8 mouse cellular contexts compared by ENCODE assay signal in the genomic region with DNA sequence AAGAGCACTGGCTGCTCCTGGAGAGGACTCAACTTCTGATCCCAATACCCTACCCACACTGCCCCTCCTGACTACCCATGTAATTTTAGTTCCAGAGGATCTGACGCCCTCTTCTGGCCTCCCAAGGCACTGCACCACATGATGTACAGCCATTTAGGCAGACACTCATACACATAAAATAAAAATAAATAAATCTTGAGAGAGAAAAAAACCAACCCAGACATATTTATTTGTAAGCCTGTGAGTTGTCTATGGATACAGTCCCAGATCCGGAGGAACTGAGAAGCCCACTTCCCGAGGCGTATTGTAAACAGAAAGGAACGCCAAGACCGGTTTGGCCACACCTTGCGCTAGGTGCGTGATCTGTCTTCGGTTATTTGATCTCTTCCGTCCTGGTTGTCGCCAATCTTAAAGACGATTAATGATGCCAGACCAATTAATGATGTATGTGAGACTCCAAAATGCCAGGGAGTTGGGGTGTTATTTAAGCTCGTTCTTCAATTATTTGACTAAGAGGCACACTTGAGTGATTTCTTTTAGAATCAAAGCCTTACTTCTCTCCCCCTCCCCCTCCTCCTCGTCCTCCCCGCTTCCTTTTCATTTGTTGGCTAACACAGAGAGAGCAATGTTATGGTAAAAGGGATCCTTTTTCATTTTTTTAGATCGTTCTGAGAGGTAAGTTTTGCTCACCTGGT.
DNase-seq lines count a peak whose midpoint lies in the region; ATAC-seq and TF ChIP-seq lines count a peak whose summit lies in the region.

No protein-coding gene starts in this region.

- H3K36me3 ChIP-seq in embryonic facial prominence, embryonic 10.5 days (replicated peaks) = no peaks in the 10 kb centered on the region
- no peaks in the 10 kb centered on the region for H3K36me3 ChIP-seq in intestine, embryonic 14.5 days (ENCODE audit: control insufficient read depth, insufficient read depth, low read length)
- no peaks in the 10 kb centered on the region for H3K36me3 ChIP-seq in lung, postnatal 0 days (ENCODE audit: insufficient read depth, low read length)
- no peaks in the 10 kb centered on the region for H3K36me3 ChIP-seq in small intestine, adult 2 months (ENCODE audit: control insufficient read depth, insufficient read depth, low read length)

- TF ChIP-seq CTCF in left cerebral cortex, adult 2 months (IDR thresholded peaks at IDR 0.05) = peak; percentile 35
- peak; percentile 74 for TF ChIP-seq CTCF in lung, postnatal 0 days (IDR thresholded peaks at IDR 0.05)
- peak; percentile 59; the same call in 1 of the 2 replicates for TF ChIP-seq CTCF in small intestine, adult 2 months (IDR thresholded peaks at IDR 0.05; ENCODE audit: extremely low read depth, insufficient read length, insufficient replicate concordance, low read depth, low read length)

- no peak for DNase-seq in left cerebral cortex, adult 2 months (ENCODE audit: extremely low spot score in 1 of 2, low spot score in 2 of 2)
- no peak for DNase-seq in left cerebral cortex, adult 18-20 months (ENCODE audit: low spot score in 2 of 2)
- no peak for DNase-seq in embryonic facial prominence, embryonic 10.5 days (ENCODE audit: low spot score)
- peak; percentile 62 for DNase-seq in intestine, embryonic 14.5 days (ENCODE audit: low spot score)
- DNase-seq in lung, postnatal 0 days (ENCODE audit: low spot score) = peak; percentile 77
- no peak for DNase-seq in layer of hippocampus, adult 8-10 months (ENCODE audit: low spot score in 2 of 2)
- DNase-seq in layer of hippocampus, adult 9-11 months = no peak

- 16% methylated on average over 16 of the region's 16 CpGs for WGBS in embryonic facial prominence, embryonic 10.5 days
- 17% methylated on average over 16 of the region's 16 CpGs for WGBS in intestine, embryonic 14.5 days
- WGBS in lung, postnatal 0 days = 9% methylated on average over 16 of the region's 16 CpGs
- WGBS in small intestine, adult 2 months = 9% methylated on average over 16 of the region's 16 CpGs

- no peak overlapping the region for H3K27ac ChIP-seq in left cerebral cortex, adult 2 months
- H3K27ac ChIP-seq in embryonic facial prominence, embryonic 10.5 days (replicated peaks) = peak overlapping the region; percentile 72
- peak overlapping the region; percentile 69 for H3K27ac ChIP-seq in intestine, embryonic 14.5 days (ENCODE audit: low read depth)
- peak overlapping the region; percentile 81 for H3K27ac ChIP-seq in lung, postnatal 0 days (ENCODE audit: low read length)
- peak overlapping the region; percentile 62 for H3K27ac ChIP-seq in small intestine, adult 2 months (ENCODE audit: insufficient read depth, low read depth, low read length)

- no peak overlapping the region; the same call in 1 of the 2 replicates for H3K4me3 ChIP-seq in left cerebral cortex, adult 2 months
- peak overlapping the region; percentile 48 for H3K4me3 ChIP-seq in embryonic facial prominence, embryonic 10.5 days
- peak overlapping the region; percentile 18; the same call in 1 of the 2 replicates for H3K4me3 ChIP-seq in intestine, embryonic 14.5 days (ENCODE audit: low read depth, low read length)
- peak overlapping the region; percentile 35 for H3K4me3 ChIP-seq in lung, postnatal 0 days (ENCODE audit: low read depth, low read length)
- peak overlapping the region; percentile 45 for H3K4me3 ChIP-seq in small intestine, adult 2 months (ENCODE audit: low read depth, low read length)

- intact Hi-C loops in left cerebral cortex, adult 2 months (cut with DNase I) = loop anchor here (5.0 kb wide), 1 partner anchor 134 kb away; no protein-coding TSS in a partner anchor

- peak overlapping the region; percentile 45 for H3K4me2 ChIP-seq in intestine, embryonic 14.5 days (ENCODE audit: low read length)
- H3K4me2 ChIP-seq in lung, postnatal 0 days (replicated peaks; ENCODE audit: low read depth, low read length) = peak overlapping the region; percentile 59

- H3K27me3 ChIP-seq in embryonic facial prominence, embryonic 10.5 days (replicated peaks; ENCODE audit: low read depth, poor library complexity, severe bottlenecking) = no peaks in the 10 kb centered on the region
- H3K27me3 ChIP-seq in intestine, embryonic 14.5 days (replicated peaks; ENCODE audit: control insufficient read depth, insufficient read depth, low read length) = no peaks in the 10 kb centered on the region
- H3K27me3 ChIP-seq in lung, postnatal 0 days (replicated peaks; ENCODE audit: insufficient read depth, low read length) = no peaks in the 10 kb centered on the region
- no peaks in the 10 kb centered on the region for H3K27me3 ChIP-seq in small intestine, adult 2 months (ENCODE audit: control insufficient read depth, insufficient read depth, low read length)

- ATAC-seq in intestine, embryonic 14.5 days (replicated peaks; ENCODE audit: low FRiP score, low TSS enrichment, low read depth) = no peak; the same call in 1 of the 2 replicates
- peak; percentile 59 for ATAC-seq in lung, postnatal 0 days

- H3K9me3 ChIP-seq in embryonic facial prominence, embryonic 10.5 days = no peaks in the 10 kb centered on the region; the same call in 1 of the 2 replicates
- no peaks in the 10 kb centered on the region for H3K9me3 ChIP-seq in intestine, embryonic 14.5 days (ENCODE audit: control insufficient read depth, low read length)
- H3K9me3 ChIP-seq in lung, postnatal 0 days (ENCODE audit: low read length) = no peaks in the 10 kb centered on the region

- TF ChIP-seq POLR2A in small intestine, adult 2 months (IDR thresholded peaks at IDR 0.05; ENCODE audit: low read depth, low read length) = no peak

- TF ChIP-seq EP300 in lung, postnatal 0 days (IDR thresholded peaks at IDR 0.05) = peak; percentile 51; the same call in 1 of the 2 replicates

- peak overlapping the region; percentile 8 for H3K9ac ChIP-seq in intestine, embryonic 14.5 days (ENCODE audit: low read length)
- H3K9ac ChIP-seq in lung, postnatal 0 days (replicated peaks; ENCODE audit: low read depth) = peak overlapping the region; percentile 36

- H3K4me1 ChIP-seq in embryonic facial prominence, embryonic 10.5 days = peaks cover 35% of the 10 kb centered on the region
- peaks cover 32% of the 10 kb centered on the region for H3K4me1 ChIP-seq in intestine, embryonic 14.5 days (replicated peaks; ENCODE audit: control insufficient read depth, insufficient read depth, low read length)
- H3K4me1 ChIP-seq in lung, postnatal 0 days (ENCODE audit: insufficient read depth, low read depth, low read length) = peaks cover 5% of the 10 kb centered on the region; the same call in 1 of the 2 replicates
- peaks cover 7% of the 10 kb centered on the region for H3K4me1 ChIP-seq in small intestine, adult 2 months (ENCODE audit: control insufficient read depth, insufficient read depth, insufficient read length, low read length)

Comparison
In these comparisons a context has a peak if more than half of its experiments do, and no peak if none do; other contexts are left out.
1. DNase-seq: peak in intestine, embryonic 14.5 days (single experiment) and lung, postnatal 0 days (single experiment); none in left cerebral cortex, adult 2 months (0 of 2), left cerebral cortex, adult 18-20 months (0 of 2), embryonic facial prominence, embryonic 10.5 days (single experiment), layer of hippocampus, adult 8-10 months (0 of 2) and layer of hippocampus, adult 9-11 months (single experiment).
2. Peak in every context shown above with its lines, with median percentiles within 50 percentile points of each other: CTCF ChIP-seq.